Mouse (Mus musculus) CH12F3 (cell line): Measurements from ENCODE around the gene Tinf2.

Experiments used
- in situ Hi-C: fragments of 300-500 bp; cut with MboI; formaldehyde crosslinking; loops from 2 replicates; pipeline ENCODE4 v1.14.3; 2020; ENCODE audit warnings: low sequenced_read_pairs

The Tinf2 gene

GRCm38 (mm10) chr14:55706051-55706600 lies 24.5 kb upstream of the Tinf2 start:
- in situ Hi-C loops, result no loop called here

- in situ Hi-C loops, result no loop called here
These were observed 21.1 kb upstream of the Tinf2 start for GRCm38 (mm10) chr14:55702761-55703160.

GRCm38 (mm10) chr14:55701131-55701530 lies 19.5 kb upstream of the Tinf2 start:
- in situ Hi-C loops, result no loop called here

GRCm38 (mm10) chr14:55697226-55697625 lies 15.6 kb upstream of the Tinf2 start:
- in situ Hi-C loops, result no loop called here

GRCm38 (mm10) chr14:55689433-55689832 lies 7.8 kb upstream of the Tinf2 start:
- in situ Hi-C loops, result loop anchor here (10.0 kb wide), 1 partner anchor 65 kb away; the partner anchor contains the start of gene Cideb

GRCm38 (mm10) chr14:55682118-55682493 lies 486 bp upstream of the Tinf2 start:
- in situ Hi-C loops, result loop anchor here (10.0 kb wide), 1 partner anchor 73 kb away; the partner anchor contains the start of gene Cideb

- in situ Hi-C loops, result no loop called here
These were observed 4.0 kb downstream of the Tinf2 start for GRCm38 (mm10) chr14:55677615-55678014.

GRCm38 (mm10) chr14:55672741-55673060 lies 8.9 kb downstream of the Tinf2 start:
- in situ Hi-C loops, result no loop called here

GRCm38 (mm10) chr14:55671833-55672740 lies 9.5 kb downstream of the Tinf2 start, which contains the start of the genes Gmpr2 and Nedd8:
Gene Gmpr2 (plus strand): TSS chr14:55671941.
Gene Nedd8 (minus strand): TSS chr14:55672124.
- in situ Hi-C loops, result no loop called here

- in situ Hi-C loops, result no loop called here
These were observed 10.2 kb downstream of the Tinf2 start for GRCm38 (mm10) chr14:55671486-55671832.

GRCm38 (mm10) chr14:55660636-55661035 lies 21.0 kb downstream of the Tinf2 start:
- in situ Hi-C loops, result no loop called here

GRCm38 (mm10) chr14:55659960-55660573 lies 21.6 kb downstream of the Tinf2 start, which contains the start of gene Mdp1:
Gene Mdp1 (minus strand): TSS chr14:55660508.
- in situ Hi-C loops, result no loop called here

- in situ Hi-C loops, result no loop called here
These were observed 23.6 kb downstream of the Tinf2 start for GRCm38 (mm10) chr14:55658011-55658410.

- in situ Hi-C loops, result no loop called here
These were observed 24.7 kb downstream of the Tinf2 start for GRCm38 (mm10) chr14:55656935-55657334.

- in situ Hi-C loops, result no loop called here
These were observed 30.1 kb downstream of the Tinf2 start for GRCm38 (mm10) chr14:55651528-55651927.

- in situ Hi-C loops, result no loop called here
These were observed 31.7 kb downstream of the Tinf2 start, which contains the start of gene Tssk4 for GRCm38 (mm10) chr14:55649884-55650283. Gene Tssk4 (plus strand): TSS chr14:55650184.

GRCm38 (mm10) chr14:55644261-55644888 lies 37.2 kb downstream of the Tinf2 start:
- in situ Hi-C loops, result no loop called here

- in situ Hi-C loops, result no loop called here
These were observed 38.3 kb downstream of the Tinf2 start, which contains the start of gene Tm9sf1 for GRCm38 (mm10) chr14:55643060-55643907. Gene Tm9sf1 (minus strand): TSS chr14:55643806.

GRCm38 (mm10) chr14:55642679-55643059 lies 39.0 kb downstream of the Tinf2 start:
- in situ Hi-C loops, result no loop called here

- in situ Hi-C loops, result no loop called here
These were observed 40.3 kb downstream of the Tinf2 start for GRCm38 (mm10) chr14:55641291-55641690.
